Mouse (Mus musculus) regulatory T cell (primary cell): ENCODE measurements around the gene Bcl9l.

Experiments
- in situ Hi-C: fragments of 300-600 bp; cut with MboI, MseI; formaldehyde crosslinking; loops from one replicate; pipeline ENCODE4 v1.15.1; 2025; ENCODE audit warnings: high pct_unique_total_duplicates

Bcl9l gene

DNA sequence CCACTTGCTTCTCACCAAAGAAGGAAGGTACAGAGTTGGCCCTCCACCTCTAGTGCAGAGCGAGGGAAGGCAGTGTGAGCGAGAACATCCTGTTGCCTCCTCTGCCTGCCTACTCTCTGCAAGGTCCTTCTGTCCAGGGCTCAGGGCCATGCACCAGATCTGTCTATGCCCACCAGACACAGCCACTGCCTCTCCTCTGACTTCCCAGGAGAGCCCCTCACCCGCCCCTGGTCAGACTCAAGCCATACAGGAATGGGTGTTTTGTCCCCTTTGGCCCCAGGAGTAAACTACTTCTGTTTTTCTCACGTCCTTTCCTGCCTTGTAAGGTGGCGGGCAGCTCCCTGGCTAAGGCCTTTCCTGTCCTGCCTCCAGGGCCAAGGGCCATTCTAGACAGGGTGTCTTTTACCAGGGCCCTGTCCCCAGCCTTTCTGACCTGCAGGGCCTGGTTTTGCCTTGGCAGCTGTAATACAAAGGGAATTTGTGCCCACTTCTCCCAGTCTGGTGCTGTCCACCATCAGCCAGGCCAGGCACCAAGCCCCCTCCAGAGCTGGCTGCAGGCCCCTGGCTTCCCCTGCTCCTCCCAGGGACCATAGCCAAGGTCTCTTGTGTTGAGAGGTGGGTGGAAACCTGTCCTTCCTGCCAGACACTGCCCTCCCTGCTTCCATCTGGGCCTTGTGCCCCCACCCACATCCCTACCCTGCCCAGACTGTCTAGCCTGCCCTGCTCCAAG, 28.4 kb downstream of the Bcl9l start:
- in situ Hi-C loops, result no loop called here

DNA sequence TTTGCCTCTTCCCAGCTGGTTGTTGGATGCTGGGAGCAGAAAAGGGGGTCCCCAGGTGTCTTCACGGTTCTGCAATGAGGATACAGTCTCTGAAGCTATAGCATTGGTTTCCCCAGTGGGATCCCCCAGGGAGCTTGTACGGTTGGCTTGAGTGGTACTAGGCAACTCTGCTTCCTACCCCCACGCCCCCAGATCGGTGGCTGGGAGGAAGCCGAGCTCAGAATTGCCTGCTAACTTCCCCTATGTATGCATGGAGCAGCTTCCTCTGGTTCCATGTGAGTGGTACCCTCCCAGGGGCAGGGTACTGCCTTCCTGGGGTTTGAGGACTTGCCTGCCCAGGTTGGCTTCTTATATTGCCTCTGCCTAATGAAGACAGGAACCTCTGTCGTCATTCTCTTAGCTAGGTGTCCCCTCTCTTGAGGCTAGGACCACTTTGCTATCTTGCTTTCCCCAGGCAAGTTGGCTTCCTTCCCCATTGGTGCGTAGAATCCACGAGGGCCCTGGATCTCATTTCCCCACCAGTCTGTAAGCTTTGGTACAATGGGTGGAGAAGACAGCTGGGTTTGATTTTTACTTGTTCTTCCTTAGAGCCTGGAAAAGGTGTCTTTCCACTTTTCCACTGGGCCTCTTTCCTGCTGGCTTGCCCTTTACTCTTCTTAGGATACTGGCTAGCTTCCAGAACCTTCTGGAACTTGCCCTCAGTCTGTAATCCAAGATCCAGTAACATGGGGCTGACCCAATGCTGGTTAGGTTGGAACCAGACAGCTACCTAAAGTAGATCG, 29.5 kb downstream of the Bcl9l start:
- in situ Hi-C loops, result no loop called here

DNA sequence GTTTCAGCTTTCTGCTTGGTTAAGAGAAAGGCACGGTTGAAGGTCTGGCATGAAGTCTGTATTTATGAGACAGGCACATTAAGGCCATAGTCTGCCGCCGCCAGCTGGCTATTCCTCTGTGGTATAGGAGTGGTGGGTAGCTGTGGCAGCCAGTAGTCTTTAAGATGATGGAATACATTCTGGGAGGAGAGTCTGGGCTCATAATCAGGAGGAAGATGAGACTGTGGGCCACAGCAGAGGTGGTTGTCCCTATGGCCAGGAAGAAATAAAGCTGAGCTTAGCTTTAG, 30.0 kb downstream of the Bcl9l start:
- in situ Hi-C loops, result no loop called here

- in situ Hi-C loops, result no loop called here
Measured at GRCm38 (mm10) chr9:44513121-44513520, 30.5 kb downstream of the Bcl9l start.

GRCm38 (mm10) chr9:44513610-44514009, 31.0 kb downstream of the Bcl9l start:
- in situ Hi-C loops, result no loop called here

- in situ Hi-C loops, result no loop called here
Measured at GRCm38 (mm10) chr9:44514147-44514546, 31.5 kb downstream of the Bcl9l start.

- in situ Hi-C loops, result no loop called here
Measured at GRCm38 (mm10) chr9:44515131-44515751, 32.6 kb downstream of the Bcl9l start.

- in situ Hi-C loops, result no loop called here
Measured at GRCm38 (mm10) chr9:44515891-44516290, 33.3 kb downstream of the Bcl9l start.

- in situ Hi-C loops, result no loop called here
Measured at GRCm38 (mm10) chr9:44517368-44517767, 34.7 kb downstream of the Bcl9l start.

GRCm38 (mm10) chr9:44518068-44518467, 35.4 kb downstream of the Bcl9l start:
- in situ Hi-C loops, result no loop called here

DNA sequence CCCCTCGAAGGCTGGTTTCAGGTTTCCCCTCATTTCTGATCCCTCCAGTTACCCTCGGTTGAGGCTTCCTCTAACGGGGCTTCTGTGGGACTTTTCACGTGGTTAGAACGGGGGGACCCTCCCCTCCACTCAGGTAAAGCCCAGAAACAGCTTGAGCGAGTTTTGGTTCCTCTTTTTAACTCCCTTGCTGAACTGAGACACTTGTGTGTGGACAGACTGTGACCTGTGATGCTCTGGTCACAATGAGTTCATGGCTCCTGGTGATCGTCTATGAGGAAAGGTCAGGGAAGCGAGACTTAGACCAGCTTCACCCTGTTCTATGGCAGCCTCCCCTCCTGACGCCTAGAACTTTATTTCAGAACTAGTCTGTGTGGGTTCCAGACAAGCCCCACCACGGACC, 39.3 kb downstream of the Bcl9l start:
- in situ Hi-C loops, result no loop called here

DNA sequence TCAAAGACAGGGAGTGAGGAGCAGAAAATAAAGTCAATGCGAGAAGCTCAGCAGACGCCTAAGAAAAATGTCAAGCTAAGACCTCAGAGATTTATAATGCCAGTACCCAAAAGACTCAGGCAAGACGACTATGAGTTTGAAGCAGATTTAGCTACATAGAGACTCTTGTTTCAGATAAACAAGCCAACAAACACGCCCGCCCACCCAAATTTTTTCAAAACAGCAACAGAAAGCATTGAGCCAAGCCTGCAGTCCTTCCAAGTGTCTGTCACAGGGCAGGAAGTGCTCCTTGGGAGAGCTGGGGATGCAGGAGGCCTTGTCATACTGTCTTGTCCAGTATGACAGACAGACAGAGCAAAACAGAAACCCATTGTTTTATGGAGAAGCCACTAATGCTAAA, 41.1 kb downstream of the Bcl9l start:
- in situ Hi-C loops, result no loop called here

GRCm38 (mm10) chr9:44524235-44524826, 41.7 kb downstream of the Bcl9l start:
- in situ Hi-C loops, result no loop called here

DNA sequence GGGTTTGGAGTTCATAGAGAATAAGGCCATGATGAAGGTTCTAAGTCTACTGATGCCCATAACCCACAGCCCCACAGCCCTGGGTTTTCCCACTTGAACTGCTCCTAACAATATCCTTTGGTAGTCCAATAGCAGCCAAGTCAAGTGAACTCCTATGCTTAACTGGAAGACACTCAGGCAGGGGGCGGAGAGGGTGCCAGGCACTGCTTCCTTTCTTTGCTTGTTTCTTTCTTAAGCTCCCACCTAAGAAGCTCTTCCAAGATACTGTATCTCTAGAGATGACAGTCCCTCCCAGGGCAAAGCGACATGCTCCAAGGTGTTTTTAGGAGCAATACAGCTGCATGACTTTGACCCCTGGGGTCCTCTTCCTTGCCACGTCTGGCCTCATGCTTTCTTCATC, 42.4 kb downstream of the Bcl9l start:
- in situ Hi-C loops, result no loop called here

DNA sequence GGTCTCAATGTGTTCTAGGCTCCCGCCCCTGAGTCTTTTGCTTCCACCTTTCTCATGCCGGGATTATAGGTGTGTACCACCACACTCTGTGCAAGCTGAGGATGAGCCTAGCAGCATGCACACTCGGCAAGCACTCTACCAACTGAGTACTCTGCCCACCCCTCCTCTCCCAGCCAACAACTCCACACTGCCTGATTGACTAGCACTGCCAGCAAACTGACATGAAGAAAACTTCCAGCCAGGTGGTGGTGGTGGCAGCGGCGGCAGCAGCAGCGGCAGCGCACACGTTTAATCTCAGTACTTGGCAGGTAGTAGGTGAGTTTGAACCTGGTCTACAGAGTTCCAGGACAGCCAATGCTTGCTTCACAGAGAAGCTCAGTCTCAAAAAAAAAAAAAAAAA, 43.0 kb downstream of the Bcl9l start:
- in situ Hi-C loops, result no loop called here

DNA sequence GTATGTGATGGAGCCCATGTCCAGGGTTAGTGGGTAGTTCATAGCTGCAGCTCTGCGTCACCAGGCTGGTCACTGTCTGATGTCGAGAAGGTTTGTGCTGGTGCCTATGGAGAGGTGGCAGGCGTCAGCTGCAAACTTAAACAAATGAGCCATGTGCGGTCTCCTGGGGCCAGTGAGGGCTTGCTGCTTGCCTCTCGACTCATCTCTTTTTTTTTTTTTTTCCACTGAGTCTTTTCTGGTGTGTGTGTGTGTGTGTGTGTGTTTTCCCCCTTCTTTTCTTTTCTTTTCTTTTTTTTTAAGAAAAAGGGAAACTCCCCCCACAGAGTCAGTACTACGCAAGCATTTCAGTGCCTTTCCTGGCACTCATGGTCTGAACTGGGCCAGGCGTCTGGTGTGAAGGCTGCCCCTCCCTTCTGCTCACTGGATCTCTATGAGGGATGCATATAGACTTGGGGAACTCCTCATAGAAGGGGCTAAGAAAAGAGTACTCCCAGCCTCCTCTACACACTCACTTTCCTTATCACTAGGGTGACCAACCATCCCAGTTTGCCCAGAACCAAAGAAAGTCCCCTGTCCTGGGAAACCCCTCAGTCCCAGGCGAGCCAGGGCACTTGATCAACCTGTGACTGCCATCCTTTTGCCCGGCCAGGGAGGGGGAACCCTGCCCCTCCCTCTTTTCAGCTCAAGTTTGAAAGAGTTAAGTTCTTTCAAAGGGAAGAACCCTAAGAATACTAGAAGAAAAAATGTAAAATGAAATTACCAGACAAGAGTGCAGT, 43.9 kb downstream of the Bcl9l start:
- in situ Hi-C loops, result no loop called here

DNA sequence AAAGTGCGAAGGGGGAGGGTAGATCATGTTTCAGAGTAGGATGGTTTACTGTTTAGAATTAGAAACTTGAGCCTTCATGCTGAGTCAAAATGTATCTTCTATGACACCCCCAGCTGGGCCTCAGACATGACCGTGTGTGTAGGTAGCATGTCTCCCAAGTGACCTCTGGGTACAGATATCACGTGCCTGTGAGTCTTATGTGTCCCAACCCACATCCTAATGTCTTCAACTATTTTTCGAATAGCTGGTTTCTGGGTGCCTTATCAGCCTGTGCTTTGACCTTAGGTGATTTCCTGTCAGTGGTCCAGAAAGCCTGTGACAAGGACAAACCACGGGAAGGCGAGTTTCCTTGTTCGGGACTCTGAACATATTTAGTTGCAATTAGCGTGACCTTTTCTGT, 45.7 kb downstream of the Bcl9l start:
- in situ Hi-C loops, result no loop called here

- in situ Hi-C loops, result no loop called here
Measured at GRCm38 (mm10) chr9:44532991-44533580, 50.5 kb downstream of the Bcl9l start.

DNA sequence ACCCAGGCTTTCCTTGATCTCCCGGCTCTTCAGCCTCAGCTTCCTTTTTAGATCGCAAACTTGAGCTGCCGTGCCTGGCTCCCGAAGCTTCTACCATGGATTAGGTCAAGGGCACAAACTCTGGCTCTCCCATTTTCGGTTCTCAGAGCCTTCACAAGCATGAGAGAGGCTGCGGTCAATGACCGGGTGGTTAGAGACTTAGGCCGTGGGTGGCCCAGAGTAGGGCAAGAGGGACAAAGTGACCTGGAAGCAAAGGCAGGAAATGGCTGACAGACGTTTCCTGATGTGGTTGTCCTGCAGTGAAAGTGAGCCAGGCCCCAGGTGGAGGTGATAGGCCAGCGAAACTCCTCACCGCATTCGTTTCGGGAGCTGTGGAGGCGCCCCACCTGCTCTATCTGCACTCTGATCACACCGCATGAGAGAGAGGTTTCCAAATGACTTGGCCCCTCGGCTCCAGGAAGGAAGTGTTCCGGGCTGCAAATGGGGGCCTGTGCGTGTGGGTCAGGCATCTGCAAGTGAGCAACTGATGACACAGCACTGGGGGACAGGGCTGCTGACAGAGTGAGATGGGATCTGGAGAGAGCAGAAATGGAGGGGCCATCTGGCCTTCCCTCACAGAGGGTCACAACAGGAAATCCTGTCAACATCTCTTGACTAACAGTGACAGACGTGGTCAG, 55.1 kb downstream of the Bcl9l start:
- in situ Hi-C loops, result no loop called here

DNA sequence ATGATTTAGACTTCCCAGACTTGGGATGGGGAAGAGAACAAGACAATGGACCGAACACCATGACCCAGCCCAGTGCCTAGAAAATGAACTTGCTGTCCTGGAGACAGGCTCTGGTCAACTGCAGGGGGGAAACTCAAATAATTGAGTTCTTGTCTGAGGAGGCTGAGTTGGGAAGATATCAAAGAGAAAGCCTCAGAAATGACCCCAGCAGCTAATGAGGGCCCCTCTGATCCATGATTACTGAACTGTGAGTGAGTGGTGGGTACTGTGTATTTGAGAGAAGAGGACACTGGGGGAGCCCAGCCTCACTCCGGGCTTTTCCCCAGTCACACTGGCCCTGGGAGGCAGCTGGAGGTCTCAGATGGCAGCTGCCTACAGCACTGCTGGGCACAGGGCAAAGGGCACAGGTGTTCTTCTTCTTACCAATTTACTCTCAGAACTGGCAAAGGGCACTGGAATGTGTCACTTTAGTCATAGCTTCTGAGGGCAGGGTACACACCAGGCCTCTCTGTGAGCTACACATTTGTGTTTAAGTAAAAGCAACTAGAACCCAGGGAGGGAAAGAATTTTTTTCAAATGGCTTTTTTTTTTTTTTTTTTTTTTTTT, 57.3 kb downstream of the Bcl9l start:
- in situ Hi-C loops, result no loop called here
